Mouse (Mus musculus) kidney, embryonic 14.5 days (tissue): ENCODE data around the gene Mybpc1. TPM values are rescaled to one million over a fixed set of nuclear protein-coding genes. Genes with fewer than 3 reads are reported as not detected.
"Not testable (repeated sequence)": the region's sequence is repeated elsewhere in the genome, so short reads cannot be mapped to it uniquely, and the experiment has no call there.

Experiments used
- ATAC-seq: fragments of 200-750 bp; cut with Nextera tagmentation; 2 replicates; pipeline ENCODE4 v1.8.0; 2017; ENCODE audit warnings: moderate number of reproducible peaks, mild to moderate bottlenecking, moderate TSS enrichment, moderate library complexity; ENCODE audit not compliant: low FRiP score, low TSS enrichment
- H3K27ac ChIP-seq: fragments of 300-500 bp; sonication (generic); 2 replicates; pipeline ENCODE4 v1.5.1; 2014; ENCODE audit warnings: low read depth, mild to moderate bottlenecking, low read length, moderate library complexity, mixed read lengths
- H3K27me3 ChIP-seq: fragments of 300-500 bp; sonication (generic); 2 replicates; pipeline ENCODE4 v1.6.1; 2014; ENCODE audit warnings: mild to moderate bottlenecking, low read length; ENCODE audit not compliant: control insufficient read depth, insufficient read depth
- H3K36me3 ChIP-seq: fragments of 300-500 bp; sonication (generic); 2 replicates; pipeline ENCODE4 v1.6.1; 2014; ENCODE audit warnings: low read length, mixed read lengths; ENCODE audit not compliant: control insufficient read depth, insufficient read depth
- H3K4me1 ChIP-seq: fragments of 300-500 bp; sonication (generic); 2 replicates; pipeline ENCODE4 v1.6.1; 2014; ENCODE audit warnings: low read length, mixed read lengths; ENCODE audit not compliant: control insufficient read depth, insufficient read depth
- H3K4me2 ChIP-seq: fragments of 300-500 bp; sonication (generic); replicated peaks from 2 replicates; pipeline ENCODE4 v1.6.1; 2014; ENCODE audit warnings: low read depth, mild to moderate bottlenecking, low read length
- H3K4me3 ChIP-seq: fragments of 300-500 bp; sonication (generic); 2 replicates; pipeline ENCODE4 v1.5.1; 2014; ENCODE audit warnings: mild to moderate bottlenecking, low read length
- H3K9ac ChIP-seq: fragments of 300-500 bp; sonication (generic); 2 replicates; pipeline ENCODE4 v1.6.1; 2014; ENCODE audit warnings: low read depth, mild to moderate bottlenecking, low read length, moderate library complexity
- H3K9me3 ChIP-seq: fragments of 300-500 bp; sonication (generic); 2 replicates; pipeline ENCODE4 v1.6.1; 2016; ENCODE audit warnings: low read length; ENCODE audit not compliant: control insufficient read depth
- WGBS: fragments of 180-500 bp; shearing (Covaris S2); extraction: QIAGEN DNeasy Blood & Tissue Kit; methylation state at CpG from one replicate; pipeline ENCODE4 v1.1.7; 2014; 5-methylcytosine and 5-hydroxymethylcytosine counted together
- polyA plus RNA-seq: library from polyadenylated mRNA; unstranded; fragments of >200 nt; fragmentation: Nextera tagmentation; extraction: Ambion mirVana; gene quantifications from 2 replicates; pipeline ENCODE4 v1.2.1, GENCODE M21; 2014

The Mybpc1 gene
- polyA plus RNA-seq, 1 experiment from 2014 or later: 1.5 TPM

DNA sequence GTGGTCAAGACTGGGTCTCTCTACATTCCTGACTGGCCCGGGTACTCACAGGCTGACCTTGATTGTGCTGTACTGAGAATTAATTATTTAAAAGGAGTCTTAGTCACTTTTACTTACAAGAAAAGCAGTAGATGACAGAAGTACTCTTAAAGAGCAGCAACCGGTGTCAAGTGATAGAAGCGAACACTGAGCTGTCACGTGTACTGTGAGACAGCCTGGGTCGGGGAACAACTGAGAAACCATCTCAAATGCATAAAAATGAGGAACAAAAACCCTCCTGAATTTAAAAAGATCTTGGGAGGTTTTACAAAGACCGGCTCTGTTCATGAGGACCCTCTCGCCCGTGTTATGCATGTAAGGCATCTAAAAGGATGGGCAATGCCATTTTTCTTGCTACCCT, 112.3 kb downstream of the Mybpc1 start:
- H3K4me3 ChIP-seq: no peak overlapping the region
- no peaks in the 10 kb centered on the region; the same call in 1 of the 2 replicates for H3K36me3 ChIP-seq
- WGBS: 54% methylated on average over 8 of the region's 8 CpGs
- H3K9me3 ChIP-seq: no peaks in the 10 kb centered on the region
- peaks cover 21% of the 10 kb centered on the region for H3K4me1 ChIP-seq
- H3K27ac ChIP-seq: no peak overlapping the region
- no peak for ATAC-seq
- no peaks in the 10 kb centered on the region for H3K27me3 ChIP-seq
- no peak overlapping the region for H3K4me2 ChIP-seq
- no peak overlapping the region for H3K9ac ChIP-seq

- no peak overlapping the region for H3K4me2 ChIP-seq
- no peaks in the 10 kb centered on the region; the same call in 1 of the 2 replicates for H3K36me3 ChIP-seq
- no peak overlapping the region for H3K27ac ChIP-seq
- H3K27me3 ChIP-seq: no peaks in the 10 kb centered on the region
- no peak overlapping the region for H3K4me3 ChIP-seq
- no peaks in the 10 kb centered on the region for H3K9me3 ChIP-seq
- peaks cover 16% of the 10 kb centered on the region; the same call in 1 of the 2 replicates for H3K4me1 ChIP-seq
- no peak for ATAC-seq
- 71% methylated on average over 7 of the region's 7 CpGs for WGBS
- no peak overlapping the region for H3K9ac ChIP-seq
Measured at GRCm38 (mm10) chr10:88491632-88492031, 113.3 kb downstream of the Mybpc1 start.

GRCm38 (mm10) chr10:88488629-88489028, 116.3 kb downstream of the Mybpc1 start:
- Histone ChIP-seq H3K4me3 (no peak overlapping the region), H3K36me3 (no peaks in the 10 kb centered on the region; the same call in 1 of the 2 replicates), H3K4me1 (no peaks in the 10 kb centered on the region), H3K9me3 (no peaks in the 10 kb centered on the region), H3K27me3 (no peaks in the 10 kb centered on the region), H3K9ac (no peak overlapping the region), H3K4me2 (no peak overlapping the region), H3K27ac (no peak overlapping the region)
- peak; percentile 64; the same call in 1 of the 2 replicates for ATAC-seq
- 49% methylated on average over 5 of the region's 5 CpGs for WGBS

DNA sequence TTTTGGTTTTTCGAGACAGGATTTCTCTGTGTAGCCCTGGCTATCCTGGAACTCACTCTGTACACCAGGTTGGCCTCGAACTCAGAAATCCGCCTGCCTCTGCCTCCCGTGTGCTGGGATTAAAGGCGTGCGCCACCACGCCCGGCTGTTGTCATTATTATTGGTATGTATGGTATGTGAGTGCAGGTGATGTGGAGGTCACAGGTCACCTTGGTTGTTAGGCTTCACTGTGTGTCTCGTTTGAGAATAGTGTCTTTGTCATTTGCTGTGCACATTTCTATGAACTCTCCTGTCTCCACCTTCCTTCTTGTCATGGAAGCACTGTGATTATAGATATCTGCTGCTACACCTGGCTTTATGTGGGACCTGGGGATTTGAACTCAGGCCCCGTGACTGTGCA, 122.1 kb downstream of the Mybpc1 start:
- H3K4me3 ChIP-seq, ATAC-seq, H3K36me3 ChIP-seq, H3K27me3 ChIP-seq, H3K4me2 ChIP-seq, H3K4me1 ChIP-seq, H3K9me3 ChIP-seq, H3K27ac ChIP-seq, H3K9ac ChIP-seq: not testable (repeated sequence)
- 91% methylated on average over 10 of the region's 10 CpGs for WGBS

Other genes starting within 250 kb of the Mybpc1 start
- 0.99 and 1.0 TPM in 2 replicates for gene Dram1, start 226.1 kb downstream of the Mybpc1 start, polyA plus RNA-seq
- 6.7 and 17.6 TPM in 2 replicates for gene Gnptab, start 226.0 kb downstream of the Mybpc1 start, polyA plus RNA-seq
- not detected in 2 replicates for gene Sycp3, start 145.6 kb downstream of the Mybpc1 start, polyA plus RNA-seq
- gene Chpt1, start 101.1 kb downstream of the Mybpc1 start, polyA plus RNA-seq: 27.8 and 35.8 TPM in 2 replicates
- 0.26 and 0.43 TPM in 2 replicates for gene Spic, start 79.9 kb upstream of the Mybpc1 start, polyA plus RNA-seq
- gene Arl1, start 125.7 kb upstream of the Mybpc1 start, polyA plus RNA-seq: 172 and 186 TPM in 2 replicates
- gene Utp20, start 221.7 kb upstream of the Mybpc1 start, polyA plus RNA-seq: 20.4 and 29.9 TPM in 2 replicates